Mouse (Mus musculus): Measurements from ENCODE around the gene Scnn1g.

DNA sequence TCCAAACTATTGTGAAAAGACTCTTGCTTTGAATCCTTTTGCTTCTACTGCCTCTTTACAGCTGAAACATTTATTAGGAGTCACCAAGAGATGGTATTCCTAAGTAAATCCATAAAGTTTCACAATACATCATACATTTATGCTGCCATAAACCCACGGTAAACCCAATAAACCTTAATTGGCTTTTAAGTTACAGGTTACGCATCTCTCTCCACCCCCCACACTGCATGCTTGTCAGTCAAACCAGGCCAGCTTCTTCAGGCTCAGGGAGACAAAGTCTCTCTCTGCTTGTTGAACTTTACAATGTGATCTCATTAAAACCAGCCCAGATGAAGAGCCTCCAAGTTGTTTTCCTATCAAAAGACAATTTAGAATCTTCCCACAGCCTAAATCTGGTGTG is 42.5 kb upstream of the Scnn1g start:
- no peak for TF ChIP-seq GATA1 (IDR thresholded peaks at IDR 0.05; ENCODE audit: borderline replicate concordance, low read length)
- TF ChIP-seq FLI1 (IDR thresholded peaks at IDR 0.05; ENCODE audit: low read length) = no peak
